8 mouse cellular contexts compared by ENCODE assay signal in the genomic region with DNA sequence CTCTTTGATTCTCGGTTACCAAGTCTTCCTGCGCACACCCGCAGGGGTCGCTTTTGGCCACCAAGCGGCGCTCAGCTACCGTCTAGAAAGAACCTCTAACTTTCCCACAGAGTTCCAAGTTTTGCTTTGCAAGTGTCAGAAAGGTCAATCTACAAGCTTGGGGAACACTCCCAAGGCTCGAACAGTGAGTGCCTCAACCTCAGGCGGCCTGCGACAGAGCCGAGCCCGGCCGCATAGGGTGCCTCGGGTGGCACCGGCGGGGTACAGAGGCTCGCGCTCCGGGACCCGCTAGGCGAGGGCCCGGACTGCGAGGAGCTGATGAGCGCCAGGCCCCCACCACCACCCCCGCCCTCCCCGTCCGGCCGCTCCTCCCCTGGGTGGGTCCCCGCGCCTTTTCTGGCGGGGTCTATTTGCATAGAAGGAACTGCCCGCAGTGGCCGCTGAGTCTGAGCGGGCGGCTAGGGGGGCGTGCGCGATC. TPM values are rescaled to one million over a fixed set of nuclear protein-coding genes. Genes with fewer than 3 reads are reported as not detected.
DNase-seq lines count a peak whose midpoint lies in the region; ATAC-seq and TF ChIP-seq lines count a peak whose summit lies in the region.

A gene (plus strand): TSS at position 357 of the 478 bp plus-strand sequence.

- no peaks in the 10 kb centered on the region for H3K36me3 ChIP-seq in ES-Bruce4 (ENCODE audit: control insufficient read depth, insufficient read depth, low read length, poor library complexity, severe bottlenecking)
- H3K36me3 ChIP-seq in forebrain, embryonic 13.5 days (ENCODE audit: poor library complexity, severe bottlenecking), result peaks cover 7% of the 10 kb centered on the region
- peaks cover under 1% of the 10 kb centered on the region; the same call in 1 of the 2 replicates for H3K36me3 ChIP-seq in heart, postnatal 0 days (replicated peaks; ENCODE audit: control insufficient read depth, insufficient read depth, low read length)
- peaks cover under 1% of the 10 kb centered on the region; the same call in 1 of the 2 replicates for H3K36me3 ChIP-seq in liver, embryonic 15.5 days (replicated peaks)
- H3K36me3 ChIP-seq in neural tube, embryonic 12.5 days, result peaks cover 9% of the 10 kb centered on the region; the same call in 1 of the 2 replicates

- no peaks in the 10 kb centered on the region for H3K4me1 ChIP-seq in ES-Bruce4 (ENCODE audit: control insufficient read depth, insufficient read depth, low read length)
- H3K4me1 ChIP-seq in forebrain, embryonic 13.5 days, result peaks cover 11% of the 10 kb centered on the region
- H3K4me1 ChIP-seq in heart, postnatal 0 days (ENCODE audit: control insufficient read depth, insufficient read depth), result no peaks in the 10 kb centered on the region
- H3K4me1 ChIP-seq in liver, embryonic 15.5 days (replicated peaks), result peaks cover 7% of the 10 kb centered on the region
- H3K4me1 ChIP-seq in neural tube, embryonic 12.5 days, result 0 out of 2 replicates have a peak, but pooled peaks cover 6% of the 10 kb centered on the region

- H3K9ac ChIP-seq in ES-Bruce4 (ENCODE audit: low read depth, poor library complexity, severe bottlenecking), result peak within 1 kb of the TSS; percentile 51
- H3K9ac ChIP-seq in forebrain, embryonic 13.5 days, result peak within 1 kb of the TSS; percentile 70
- peak within 1 kb of the TSS; percentile 53 for H3K9ac ChIP-seq in heart, postnatal 0 days (replicated peaks; ENCODE audit: low read depth, low read length)
- H3K9ac ChIP-seq in liver, embryonic 15.5 days, result 0 out of 2 replicates have a peak within 1 kb of the TSS, but pooled peaks have one; percentile 27
- peak within 1 kb of the TSS; percentile 61 for H3K9ac ChIP-seq in neural tube, embryonic 12.5 days

- under 1% methylated on average over 37 of the region's 38 CpGs for WGBS in forebrain, embryonic 13.5 days
- 0% methylated on average over 29 of the region's 38 CpGs for WGBS in heart, postnatal 0 days
- WGBS in liver, embryonic 15.5 days (ENCODE audit: insufficient replicate concordance), result under 1% methylated on average over 36 of the region's 38 CpGs
- under 1% methylated on average over 38 of the region's 38 CpGs for WGBS in neural tube, embryonic 12.5 days

- peak; percentile 85 for ATAC-seq in forebrain, embryonic 13.5 days
- ATAC-seq in heart, postnatal 0 days (ENCODE audit: insufficient read depth, low read depth), result peak; percentile 90
- peak; percentile 64 for ATAC-seq in liver, embryonic 15.5 days (ENCODE audit: insufficient read depth)
- ATAC-seq in neural tube, embryonic 12.5 days (ENCODE audit: low FRiP score, low read depth), result peak; percentile 84

- no peak within 1 kb of the TSS for H3K27ac ChIP-seq in ES-Bruce4 (ENCODE audit: insufficient read depth, low read length)
- no peak within 1 kb of the TSS; the same call in 1 of the 2 replicates for H3K27ac ChIP-seq in forebrain, embryonic 13.5 days
- peak within 1 kb of the TSS; percentile 22; the same call in 1 of the 2 replicates for H3K27ac ChIP-seq in heart, postnatal 0 days (ENCODE audit: low read depth)
- no peak within 1 kb of the TSS for H3K27ac ChIP-seq in liver, embryonic 15.5 days (replicated peaks)
- H3K27ac ChIP-seq in neural tube, embryonic 12.5 days, result no peak within 1 kb of the TSS

- no peak for TF ChIP-seq POLR2A in ES-Bruce4 (IDR thresholded peaks at IDR 0.05; ENCODE audit: insufficient read depth, low read length)

- peaks cover 4% of the 10 kb centered on the region; the same call in 1 of the 2 replicates for H3K27me3 ChIP-seq in ES-Bruce4 (ENCODE audit: control insufficient read depth, insufficient read depth, low read length, poor library complexity, severe bottlenecking)
- H3K27me3 ChIP-seq in forebrain, embryonic 13.5 days, result peaks cover 19% of the 10 kb centered on the region
- peaks cover 31% of the 10 kb centered on the region for H3K27me3 ChIP-seq in heart, postnatal 0 days (ENCODE audit: control insufficient read depth, insufficient read depth, low read length)
- peaks cover 54% of the 10 kb centered on the region for H3K27me3 ChIP-seq in liver, embryonic 15.5 days
- peaks cover 3% of the 10 kb centered on the region; the same call in 1 of the 2 replicates for H3K27me3 ChIP-seq in neural tube, embryonic 12.5 days (replicated peaks)

- peak; percentile 46 for DNase-seq in c-Kit-positive CD71-positive TER-119-negative erythroid progenitor cells, embryonic 14.5 days (ENCODE audit: low read depth)
- peak; percentile 80 for DNase-seq in heart, postnatal 0 days (ENCODE audit: low spot score)
- peak; percentile 80 to 82 for DNase-seq in kidney, postnatal 25 days
- peak; percentile 54 for DNase-seq in testis, postnatal 14 days (ENCODE audit: low spot score)

- TF ChIP-seq EP300 in ES-Bruce4 (IDR thresholded peaks at IDR 0.05; ENCODE audit: insufficient read depth, low read depth, low read length), result no peak
- no peak for TF ChIP-seq EP300 in heart, postnatal 0 days (IDR thresholded peaks at IDR 0.05; ENCODE audit: low read depth)

- H3K4me3 ChIP-seq in ES-Bruce4 (ENCODE audit: low read depth, low read length), result peak within 1 kb of the TSS; percentile 91
- H3K4me3 ChIP-seq in forebrain, embryonic 13.5 days, result peak within 1 kb of the TSS; percentile 58
- peak within 1 kb of the TSS; percentile 58 for H3K4me3 ChIP-seq in heart, postnatal 0 days (ENCODE audit: low read depth, low read length)
- H3K4me3 ChIP-seq in liver, embryonic 15.5 days (replicated peaks), result peak within 1 kb of the TSS; percentile 59
- peak within 1 kb of the TSS; percentile 63 for H3K4me3 ChIP-seq in neural tube, embryonic 12.5 days

- peak within 1 kb of the TSS; percentile 94 for H3K4me2 ChIP-seq in forebrain, embryonic 13.5 days
- peak within 1 kb of the TSS; percentile 90 for H3K4me2 ChIP-seq in heart, postnatal 0 days (ENCODE audit: low read depth, low read length)
- peak within 1 kb of the TSS; percentile 79 for H3K4me2 ChIP-seq in liver, embryonic 15.5 days
- peak within 1 kb of the TSS; percentile 96 for H3K4me2 ChIP-seq in neural tube, embryonic 12.5 days (replicated peaks)

- peak; percentile 65 for TF ChIP-seq CTCF in ES-Bruce4 (IDR thresholded peaks at IDR 0.05; ENCODE audit: low read depth, low read length)
- peak; percentile 87 for TF ChIP-seq CTCF in heart, postnatal 0 days (IDR thresholded peaks at IDR 0.05; ENCODE audit: low read depth)

- H3K9me3 ChIP-seq in ES-Bruce4 (replicated peaks; ENCODE audit: control insufficient read depth, insufficient read depth, low read length, poor library complexity, severe bottlenecking), result no peaks in the 10 kb centered on the region; the same call in 1 of the 2 replicates
- no peaks in the 10 kb centered on the region for H3K9me3 ChIP-seq in forebrain, embryonic 13.5 days (replicated peaks)
- no peaks in the 10 kb centered on the region for H3K9me3 ChIP-seq in heart, postnatal 0 days (replicated peaks; ENCODE audit: control insufficient read depth, low read length)
- no peaks in the 10 kb centered on the region for H3K9me3 ChIP-seq in liver, embryonic 15.5 days (replicated peaks)
- H3K9me3 ChIP-seq in neural tube, embryonic 12.5 days, result no peaks in the 10 kb centered on the region

RNA-seq across cellular contexts. Expression of the gene that starts here (rescaled TPM):
- polyA plus RNA-seq in ES-Bruce4 (2011; ENCODE audit: insufficient read depth, insufficient read length, low read depth, missing spikeins), result 0.55 and 0.76 TPM in 2 replicates
- 1.3 and 1.7 TPM in 2 replicates for polyA plus RNA-seq in forebrain, embryonic 13.5 days (2015; fragmentation: Nextera tagmentation; extraction: Ambion mirVana)
- total RNA-seq in heart, postnatal 0 days (2014; rRNA removed; ENCODE audit: low replicate concordance), result 7.2 and 9.8 TPM in 2 replicates
- 3.3 and 3.5 TPM in 2 replicates for polyA plus RNA-seq in heart, postnatal 0 days (2015; fragmentation: Nextera tagmentation; extraction: Ambion mirVana)
- 0.17 and 0.25 TPM in 2 replicates for polyA plus RNA-seq in liver, embryonic 15.5 days (2015; fragmentation: Nextera tagmentation; extraction: Ambion mirVana)
- 11.5 and 11.8 TPM in 2 replicates for polyA plus RNA-seq in neural tube, embryonic 12.5 days (2016; fragmentation: Nextera tagmentation; extraction: Ambion mirVana)

Comparison
In these comparisons a context has a peak if more than half of its experiments do, and no peak if none do; other contexts are left out.
1. Peak in ATAC-seq, H3K4me3 ChIP-seq, H3K9ac ChIP-seq and H3K4me2 ChIP-seq in liver, embryonic 15.5 days; RNA of the gene not detected or under 1 TPM.